Mouse (Mus musculus) midbrain, embryonic 15.5 days (tissue): ENCODE data around the gene Csn1s2b. TPM values are rescaled to one million over a fixed set of nuclear protein-coding genes. Genes with fewer than 3 reads are reported as not detected.
"Not testable (repeated sequence)": the region's sequence is repeated elsewhere in the genome, so short reads cannot be mapped to it uniquely, and the experiment has no call there.

Source experiments
- ATAC-seq: fragments of 200-750 bp; cut with Nextera tagmentation; replicated peaks from 2 replicates; pipeline ENCODE4 v1.8.0; 2017; ENCODE audit warnings: moderate TSS enrichment
- H3K27ac ChIP-seq: fragments of 300-500 bp; sonication (generic); 2 replicates; pipeline ENCODE4 v1.5.1; 2015; ENCODE audit warnings: mild to moderate bottlenecking, inconsistent platforms
- H3K27me3 ChIP-seq: fragments of 300-500 bp; sonication (generic); replicated peaks from 2 replicates; pipeline ENCODE4 v1.6.1; 2015; ENCODE audit warnings: inconsistent platforms
- H3K36me3 ChIP-seq: fragments of 300-500 bp; sonication (generic); replicated peaks from 2 replicates; pipeline ENCODE4 v1.6.1; 2015; ENCODE audit warnings: inconsistent platforms
- H3K4me1 ChIP-seq: fragments of 300-500 bp; sonication (generic); 2 replicates; pipeline ENCODE4 v1.6.1; 2015; ENCODE audit warnings: inconsistent platforms
- H3K4me2 ChIP-seq: fragments of 300-500 bp; sonication (generic); 2 replicates; pipeline ENCODE4 v1.6.1; 2015; ENCODE audit warnings: inconsistent platforms, mild to moderate bottlenecking, moderate library complexity
- H3K4me3 ChIP-seq: fragments of 300-500 bp; sonication (generic); 2 replicates; pipeline ENCODE4 v1.5.1; 2015; ENCODE audit warnings: mild to moderate bottlenecking, inconsistent platforms
- H3K9ac ChIP-seq: fragments of 300-500 bp; sonication (generic); 2 replicates; pipeline ENCODE4 v1.6.1; 2015; ENCODE audit warnings: mild to moderate bottlenecking, inconsistent platforms
- H3K9me3 ChIP-seq: fragments of 300-500 bp; sonication (generic); 2 replicates; pipeline ENCODE4 v1.6.1; 2016; ENCODE audit warnings: inconsistent platforms
- WGBS: fragments of 180-500 bp; shearing (Covaris S2); methylation state at CpG from one replicate; pipeline ENCODE4 v1.1.7; 2015; ENCODE audit warnings: mixed read lengths; 5-methylcytosine and 5-hydroxymethylcytosine counted together
- polyA plus RNA-seq: library from polyadenylated mRNA; unstranded; fragments of >200 nt; fragmentation: Nextera tagmentation; extraction: Ambion mirVana; gene quantifications from 2 replicates; pipeline ENCODE4 v1.2.1, GENCODE M21; 2015

Gene Csn1s2b
- polyA plus RNA-seq = not detected in 2 replicates

DNA sequence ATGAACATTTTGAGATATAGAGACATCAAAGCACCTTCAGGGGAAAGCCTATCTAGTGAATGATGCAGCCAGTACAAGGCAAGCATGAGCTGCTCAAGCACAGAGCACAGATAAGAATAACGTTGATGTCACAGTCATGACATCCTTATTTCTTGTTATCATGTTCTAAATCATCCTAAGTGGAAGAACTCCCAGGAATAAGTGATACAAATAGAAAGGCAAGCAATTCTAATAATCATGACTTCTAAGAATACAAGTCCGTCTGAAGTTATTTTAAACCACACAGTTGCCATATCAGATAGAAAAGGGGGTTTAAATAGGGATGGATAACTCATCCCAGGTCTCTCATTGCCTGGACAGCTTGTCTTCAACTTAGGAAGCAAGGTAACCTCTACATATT lies at the start of gene Csn1s2b:
TSS of gene Csn1s2b (plus strand) at position 301 of the 400 bp plus-strand sequence.
- 80% methylated on average over 2 of the region's 2 CpGs for WGBS
- H3K4me3 ChIP-seq = no peak within 1 kb of the TSS
- H3K27ac ChIP-seq = no peak within 1 kb of the TSS
- H3K4me1 ChIP-seq = no peaks in the 10 kb centered on the region
- no peak within 1 kb of the TSS for H3K4me2 ChIP-seq
- no peaks in the 10 kb centered on the region for H3K9me3 ChIP-seq
- H3K27me3 ChIP-seq = no peaks in the 10 kb centered on the region
- no peaks in the 10 kb centered on the region for H3K36me3 ChIP-seq
- H3K9ac ChIP-seq = no peak within 1 kb of the TSS
- no peak for ATAC-seq

DNA sequence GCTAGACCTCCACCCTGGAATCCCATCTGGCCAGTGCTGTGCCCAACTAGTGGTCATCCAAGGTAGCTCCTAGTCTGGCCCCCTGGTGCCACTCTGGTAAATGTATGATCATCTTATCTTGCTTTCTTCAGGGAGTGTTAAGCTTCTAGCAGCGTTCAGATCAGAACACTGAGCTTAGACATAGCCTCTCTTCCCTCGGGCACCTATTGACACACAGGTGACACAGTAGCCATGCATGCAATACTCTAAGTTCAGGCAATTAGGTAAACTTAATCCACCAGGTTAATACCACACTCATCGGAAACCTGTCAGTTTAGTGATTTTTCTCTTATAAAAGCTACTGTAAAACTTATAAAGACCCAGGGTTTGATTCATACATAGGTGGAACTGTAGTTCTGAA lies 43.3 kb upstream of the Csn1s2b start:
- Histone ChIP-seq H3K4me3 (no peak overlapping the region), H3K9ac (no peak overlapping the region), H3K9me3 (no peaks in the 10 kb centered on the region), H3K36me3 (no peaks in the 10 kb centered on the region), H3K4me2 (no peak overlapping the region), H3K27ac (no peak overlapping the region), H3K27me3 (no peaks in the 10 kb centered on the region), H3K4me1 (no peaks in the 10 kb centered on the region)
- no peak for ATAC-seq
- WGBS = 84% methylated on average over 3 of the region's 3 CpGs

- ATAC-seq, H3K9me3 ChIP-seq, H3K9ac ChIP-seq, H3K36me3 ChIP-seq, H3K4me1 ChIP-seq, H3K4me2 ChIP-seq, H3K4me3 ChIP-seq, H3K27me3 ChIP-seq, H3K27ac ChIP-seq: not testable (repeated sequence)
- whole genome bisulfite sequencing = 45% methylated on average over 2 of the region's 2 CpGs
Measured at GRCm38 (mm10) chr5:87772151-87772550, 35.7 kb upstream of the Csn1s2b start.

DNA sequence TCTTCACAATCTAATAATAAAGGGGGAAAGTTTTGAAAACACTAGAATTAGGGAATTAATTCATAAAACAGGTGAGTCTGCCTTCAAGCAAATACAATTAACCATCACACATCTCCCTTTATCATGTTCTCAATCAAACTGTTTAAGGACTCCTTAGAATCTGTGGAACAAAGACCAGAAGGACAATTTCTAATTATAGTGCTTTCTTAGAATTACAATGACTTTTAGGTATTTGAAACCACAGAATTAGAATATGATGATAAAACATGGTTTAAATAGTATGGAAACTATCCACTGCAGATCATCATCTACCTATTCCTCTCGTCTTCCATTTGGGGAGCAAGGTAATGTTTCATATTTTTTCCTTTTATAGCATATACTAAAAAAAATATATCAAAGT lies 33.6 kb upstream of the Csn1s2b start, which contains the start of gene Csn1s2a:
TSS of gene Csn1s2a (plus strand) at position 301 of the 400 bp plus-strand sequence.
- H3K4me1 ChIP-seq = no peaks in the 10 kb centered on the region
- no peak within 1 kb of the TSS for H3K4me3 ChIP-seq
- no peaks in the 10 kb centered on the region for H3K9me3 ChIP-seq
- H3K9ac ChIP-seq = no peak within 1 kb of the TSS
- H3K27me3 ChIP-seq = no peaks in the 10 kb centered on the region
- no peak for ATAC-seq
- H3K27ac ChIP-seq = no peak within 1 kb of the TSS
- no peaks in the 10 kb centered on the region for H3K36me3 ChIP-seq
- no peak within 1 kb of the TSS for H3K4me2 ChIP-seq
- 78% methylated on average over 1 of the region's 1 CpGs for WGBS

GRCm38 (mm10) chr5:87782731-87783130 lies 25.2 kb upstream of the Csn1s2b start:
- H3K27me3 ChIP-seq = no peaks in the 10 kb centered on the region
- 63% methylated on average over 4 of the region's 4 CpGs for WGBS
- H3K4me1 ChIP-seq = no peaks in the 10 kb centered on the region
- no peak overlapping the region for H3K27ac ChIP-seq
- H3K9me3 ChIP-seq = no peaks in the 10 kb centered on the region
- no peak overlapping the region for H3K9ac ChIP-seq
- ATAC-seq = no peak
- H3K4me3 ChIP-seq = no peak overlapping the region
- H3K4me2 ChIP-seq = no peak overlapping the region
- H3K36me3 ChIP-seq = no peaks in the 10 kb centered on the region

GRCm38 (mm10) chr5:87809253-87809652 lies 1.4 kb downstream of the Csn1s2b start:
- Histone ChIP-seq H3K4me2 (no peak overlapping the region), H3K9ac (no peak overlapping the region), H3K36me3 (no peaks in the 10 kb centered on the region), H3K4me3 (no peak overlapping the region), H3K9me3 (no peaks in the 10 kb centered on the region), H3K27me3 (no peaks in the 10 kb centered on the region), H3K27ac (no peak overlapping the region), H3K4me1 (no peaks in the 10 kb centered on the region)
- no peak for ATAC-seq
- WGBS = 70% methylated on average over 2 of the region's 2 CpGs

- Histone ChIP-seq H3K4me2 (no peak within 1 kb of the TSS), H3K9me3 (no peaks in the 10 kb centered on the region), H3K36me3 (no peaks in the 10 kb centered on the region), H3K27me3 (no peaks in the 10 kb centered on the region), H3K4me3 (no peak within 1 kb of the TSS), H3K4me1 (no peaks in the 10 kb centered on the region), H3K27ac (no peak within 1 kb of the TSS), H3K9ac (no peak within 1 kb of the TSS)
- no peak for ATAC-seq
- 71% methylated on average over 1 of the region's 1 CpGs for WGBS
Measured at GRCm38 (mm10) chr5:87825386-87825785, 17.5 kb downstream of the Csn1s2b start, which contains the start of gene Prr27. Gene Prr27, plus strand, starts transcription at chr5:87825686.

DNA sequence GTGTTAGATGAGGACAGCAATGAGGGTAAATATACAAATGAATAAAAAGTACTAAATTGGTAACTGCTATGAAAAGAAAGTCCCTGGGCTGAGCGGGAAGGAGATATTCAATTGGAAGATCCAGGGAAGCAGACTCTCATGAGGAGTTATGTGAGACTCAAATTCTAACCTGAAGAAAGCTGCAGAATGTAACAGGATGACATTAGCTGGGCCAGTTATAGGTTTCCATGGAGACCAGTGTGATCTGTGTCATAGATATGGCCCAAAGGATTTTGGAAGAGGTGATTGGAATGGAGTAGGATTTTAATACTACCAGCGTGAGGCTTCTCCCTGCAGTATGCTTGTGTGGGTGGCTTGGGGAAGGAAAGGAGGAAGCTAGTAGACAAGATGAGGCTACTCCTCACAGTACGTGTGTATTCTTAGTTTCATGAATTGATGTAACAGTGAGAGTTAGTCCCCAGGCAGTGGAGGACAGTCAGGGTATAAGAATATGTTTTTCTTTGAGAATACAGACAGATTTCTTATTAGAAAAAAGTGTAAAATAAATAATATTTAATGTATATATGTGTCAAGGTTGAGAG lies 47.3 kb downstream of the Csn1s2b start:
- H3K27ac ChIP-seq = no peak overlapping the region
- H3K9me3 ChIP-seq = no peaks in the 10 kb centered on the region
- no peak overlapping the region for H3K9ac ChIP-seq
- H3K4me3 ChIP-seq = no peak overlapping the region
- no peaks in the 10 kb centered on the region for H3K27me3 ChIP-seq
- WGBS = 71% methylated on average over 3 of the region's 3 CpGs
- no peaks in the 10 kb centered on the region for H3K4me1 ChIP-seq
- H3K36me3 ChIP-seq = no peaks in the 10 kb centered on the region
- no peak overlapping the region for H3K4me2 ChIP-seq
- ATAC-seq = peak; percentile 50

DNA sequence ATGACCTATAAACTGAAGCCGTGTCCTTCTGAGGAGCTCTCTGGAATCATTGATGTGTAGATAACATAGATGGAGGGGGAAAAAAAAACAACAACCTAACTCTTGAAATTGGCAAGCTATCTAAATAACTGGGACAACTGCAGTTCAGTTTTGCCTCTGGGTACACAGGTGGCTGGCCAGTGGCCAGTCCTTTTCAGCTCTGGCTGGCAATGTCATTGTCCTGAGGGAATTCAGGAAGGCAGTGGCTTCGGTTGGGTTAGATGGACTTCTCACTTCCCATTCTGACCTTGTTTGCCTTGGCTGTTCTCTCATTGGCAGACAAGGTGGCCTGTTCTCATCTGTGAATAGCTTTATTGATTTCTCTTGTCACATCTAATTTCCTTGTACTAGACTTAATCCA lies 62.2 kb downstream of the Csn1s2b start:
- Histone ChIP-seq H3K4me2 (no peak overlapping the region), H3K9me3 (no peaks in the 10 kb centered on the region), H3K4me1 (no peaks in the 10 kb centered on the region), H3K4me3 (no peak overlapping the region), H3K36me3 (no peaks in the 10 kb centered on the region), H3K27ac (no peak overlapping the region), H3K9ac (no peak overlapping the region), H3K27me3 (no peaks in the 10 kb centered on the region)
- ATAC-seq = no peak
- WGBS = 53% methylated on average over 2 of the region's 2 CpGs

DNA sequence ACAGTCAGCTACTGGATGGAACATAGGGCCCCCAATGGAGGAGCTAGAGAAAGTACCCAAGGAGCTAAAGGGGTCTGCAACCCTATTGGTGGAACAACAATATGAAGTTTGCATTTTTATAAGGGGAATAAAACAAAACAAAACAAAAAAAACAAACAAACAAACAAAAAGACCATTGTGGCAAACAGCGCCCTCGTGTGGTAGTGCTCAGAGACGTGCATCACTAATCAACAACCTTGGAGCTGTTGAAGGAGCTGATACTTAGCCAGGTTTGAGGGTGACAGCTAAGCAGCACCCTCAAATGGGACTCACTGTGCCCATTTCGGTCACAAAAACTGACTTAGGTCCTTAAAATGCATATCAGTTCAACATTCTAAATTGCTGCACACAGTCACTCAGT lies 63.5 kb downstream of the Csn1s2b start:
- Histone ChIP-seq H3K27me3 (no peaks in the 10 kb centered on the region), H3K4me1 (no peaks in the 10 kb centered on the region), H3K4me2 (no peak overlapping the region), H3K9me3 (no peaks in the 10 kb centered on the region), H3K27ac (no peak overlapping the region), H3K9ac (no peak overlapping the region), H3K4me3 (no peak overlapping the region), H3K36me3 (no peaks in the 10 kb centered on the region)
- ATAC-seq = no peak
- 25% methylated on average over 4 of the region's 4 CpGs for WGBS

Other genes starting within 250 kb of the Csn1s2b start
- gene Sult1d1, start 239.1 kb upstream of the Csn1s2b start, polyA plus RNA-seq = not detected in 2 replicates
- gene Sult1e1, start 216.5 kb upstream of the Csn1s2b start, polyA plus RNA-seq = not detected in 2 replicates
- gene Csn1s1, start 141.9 kb upstream of the Csn1s2b start, polyA plus RNA-seq = not detected in 2 replicates
- not detected in 2 replicates for gene Csn2, start 108.5 kb upstream of the Csn1s2b start, polyA plus RNA-seq
- not detected in 2 replicates for gene Csn1s2a, start 33.5 kb upstream of the Csn1s2b start, polyA plus RNA-seq
- not detected in 2 replicates for gene Prr27, start 17.6 kb downstream of the Csn1s2b start, polyA plus RNA-seq
- not detected in 2 replicates for gene Odam, start 76.9 kb downstream of the Csn1s2b start, polyA plus RNA-seq
- not detected in 2 replicates for gene Csn3, start 117.5 kb downstream of the Csn1s2b start, polyA plus RNA-seq
- gene 2310003L06Rik, start 161.4 kb downstream of the Csn1s2b start, polyA plus RNA-seq = not detected in 2 replicates
- gene Gm28434, start 161.4 kb downstream of the Csn1s2b start, polyA plus RNA-seq = not detected in 2 replicates
- gene Cabs1, start 171.4 kb downstream of the Csn1s2b start, polyA plus RNA-seq = not detected in 2 replicates
- not detected in 2 replicates for gene Smr3a, start 194.5 kb downstream of the Csn1s2b start, polyA plus RNA-seq